Mouse (Mus musculus): ENCODE measurements around the gene Spsb4. TPM values are rescaled to one million over a fixed set of nuclear protein-coding genes. Genes with fewer than 3 reads are reported as not detected.

Spsb4 gene
- polyA plus RNA-seq, 3 experiments from 2014 or later, result 0.16 TPM; not detected in 2

- ATAC-seq, result no peak
Measured at GRCm38 (mm10) chr9:96978147-96978782, 40.4 kb downstream of the Spsb4 start.

- no peak for ATAC-seq
Measured at GRCm38 (mm10) chr9:96977287-96978145, 41.1 kb downstream of the Spsb4 start.

- no peak for ATAC-seq
Measured at GRCm38 (mm10) chr9:96973091-96973490, 45.6 kb downstream of the Spsb4 start.

DNA sequence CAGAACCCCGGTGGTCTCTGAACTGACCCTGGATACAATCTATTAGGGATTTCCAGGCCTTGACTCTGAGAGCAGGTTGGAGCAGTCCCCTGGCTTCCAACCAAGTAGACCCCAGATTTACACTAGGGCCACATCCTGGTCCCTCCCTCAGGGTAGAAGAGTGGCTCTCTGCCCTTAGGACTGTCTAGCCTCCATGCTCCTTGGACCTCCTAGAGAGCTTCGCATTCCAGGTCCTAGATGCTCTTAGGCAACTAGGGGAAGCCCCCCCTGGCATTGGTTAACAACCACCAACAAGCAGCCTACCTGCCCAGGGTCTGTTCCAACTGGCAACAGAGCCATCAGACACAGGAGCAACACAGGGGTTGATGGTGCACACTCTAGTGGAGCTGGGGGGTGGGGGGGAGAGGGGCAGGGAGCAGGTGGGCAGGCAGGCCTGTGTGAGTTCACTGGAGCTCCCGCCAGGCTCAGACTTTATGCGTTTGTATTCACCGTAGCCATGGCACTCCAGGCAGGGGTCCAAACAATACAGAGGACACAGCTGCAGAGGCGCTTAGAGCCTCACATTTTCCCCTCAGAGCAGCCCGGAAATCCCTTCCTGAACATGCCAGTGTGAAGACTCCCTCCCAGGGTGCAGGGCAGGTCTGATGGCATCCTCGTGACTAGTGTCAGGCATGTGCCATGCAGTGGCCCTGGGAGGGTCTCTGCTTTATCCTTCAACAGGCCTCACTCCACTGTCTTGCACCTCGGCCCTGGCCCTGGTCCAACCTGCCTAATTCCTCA, 46.8 kb downstream of the Spsb4 start:
- no peak for ATAC-seq

- ATAC-seq, result no peak
Measured at GRCm38 (mm10) chr9:96967516-96967915, 51.1 kb downstream of the Spsb4 start.

DNA sequence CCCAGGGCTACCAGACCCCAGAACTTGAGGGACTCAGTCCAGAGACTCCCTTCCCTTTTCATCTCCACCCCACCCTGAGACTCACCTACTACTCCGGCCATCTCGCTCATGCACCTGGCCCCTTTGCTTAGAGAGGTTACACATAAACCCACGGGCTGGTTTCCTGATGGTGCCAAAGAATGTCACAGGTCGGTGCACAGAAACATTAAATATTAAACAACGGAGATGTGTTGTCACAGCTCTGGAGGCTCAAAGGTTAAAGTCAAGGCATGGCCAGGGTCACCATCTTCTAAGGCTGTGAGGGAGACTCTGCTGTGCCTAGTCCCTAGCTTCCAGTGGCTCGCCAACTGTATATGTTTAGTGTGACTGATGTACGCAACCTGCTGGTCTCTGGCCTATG, 52.2 kb downstream of the Spsb4 start:
- ATAC-seq, result no peak

- no peak for ATAC-seq
Measured at GRCm38 (mm10) chr9:96963443-96964215, 55.0 kb downstream of the Spsb4 start.

- ATAC-seq, result no peak
Measured at GRCm38 (mm10) chr9:96962714-96963113, 55.9 kb downstream of the Spsb4 start.

- no peak for ATAC-seq
Measured at GRCm38 (mm10) chr9:96961986-96962701, 56.5 kb downstream of the Spsb4 start.

- ATAC-seq, result no peak
Measured at GRCm38 (mm10) chr9:96961006-96961405, 57.6 kb downstream of the Spsb4 start.

GRCm38 (mm10) chr9:96960241-96960640, 58.4 kb downstream of the Spsb4 start:
- no peak for ATAC-seq

DNA sequence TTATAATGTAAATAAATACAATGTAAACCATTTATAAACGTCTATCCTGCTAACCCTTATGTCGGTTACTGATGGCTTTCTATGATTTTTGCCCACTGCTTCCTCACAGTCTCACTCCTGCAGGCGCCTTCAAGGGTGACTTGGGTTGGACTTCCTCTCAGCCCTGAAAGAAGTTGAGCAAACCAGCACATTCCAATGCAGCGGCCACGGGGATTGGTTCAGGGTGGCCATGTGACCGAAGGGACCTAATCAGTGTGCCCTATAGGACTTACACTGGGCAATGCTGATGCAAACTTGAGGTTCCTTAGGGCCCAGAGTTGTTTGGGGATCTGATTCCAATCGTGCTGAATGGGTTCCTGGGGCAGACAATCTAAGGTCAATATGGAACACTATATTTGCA, 59.2 kb downstream of the Spsb4 start:
- no peak for ATAC-seq

GRCm38 (mm10) chr9:96958009-96958615, 60.5 kb downstream of the Spsb4 start:
- no peak for ATAC-seq

DNA sequence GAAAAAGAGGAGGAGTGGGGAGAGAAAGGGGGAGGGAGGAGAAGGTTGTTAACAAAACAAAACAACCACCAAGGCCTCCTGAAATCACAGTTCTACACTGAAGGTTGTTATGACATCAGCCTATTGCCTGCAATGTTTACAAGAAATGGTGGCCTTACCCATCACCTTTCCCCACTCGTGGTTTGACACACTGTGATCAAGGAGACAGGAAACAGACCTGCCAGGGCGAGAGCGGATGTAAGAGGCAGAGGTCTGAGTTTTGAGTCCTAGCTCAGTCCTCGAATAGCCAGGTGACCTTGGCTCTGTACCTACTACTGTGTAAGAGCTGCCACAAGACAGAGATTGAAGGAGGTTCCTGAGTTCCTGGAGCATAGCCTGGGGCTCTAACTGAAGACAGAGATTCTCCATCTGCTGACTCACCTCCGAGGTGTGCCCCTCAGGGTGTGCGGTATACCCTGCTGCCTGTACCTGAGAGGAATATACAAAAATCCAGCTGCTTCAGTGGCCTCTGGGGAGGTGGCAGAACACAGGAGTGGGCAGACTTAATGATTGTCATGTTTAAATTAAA, 61.3 kb downstream of the Spsb4 start:
- no peak for ATAC-seq

- ATAC-seq, result no peak
Measured at GRCm38 (mm10) chr9:96956646-96957297, 61.9 kb downstream of the Spsb4 start.

- no peak for ATAC-seq
Measured at GRCm38 (mm10) chr9:96954063-96954809, 64.4 kb downstream of the Spsb4 start.

DNA sequence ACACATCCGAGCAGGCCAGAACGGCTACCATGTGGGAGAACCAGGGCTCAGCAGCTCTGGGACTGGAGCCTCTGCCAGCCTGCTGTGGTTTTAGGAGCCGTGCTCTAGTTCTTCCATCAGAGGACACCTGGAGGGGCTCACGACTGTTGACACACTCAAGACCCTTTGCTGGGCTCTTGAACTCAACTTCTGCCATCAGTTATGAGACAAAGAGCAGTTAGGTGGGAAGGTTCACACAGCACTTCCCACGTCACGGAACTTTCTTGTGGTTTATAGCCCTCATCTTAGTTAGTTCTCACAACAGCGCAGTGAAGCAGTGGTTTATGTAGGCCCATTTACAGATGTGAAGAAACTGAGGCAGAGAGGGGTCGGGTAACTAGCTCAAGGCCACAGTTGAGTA, 65.2 kb downstream of the Spsb4 start:
- no peak for ATAC-seq

GRCm38 (mm10) chr9:96952310-96952975, 66.2 kb downstream of the Spsb4 start:
- ATAC-seq, result no peak

- ATAC-seq, result no peak
Measured at GRCm38 (mm10) chr9:96949551-96949950, 69.1 kb downstream of the Spsb4 start.

Data from inflammation-experienced regulatory T-cells, adult 6 months (primary cell).